Mouse (Mus musculus) kidney, embryonic 14.5 days (tissue): ENCODE measurements around the gene Polr3gl. TPM values are rescaled to one million over a fixed set of nuclear protein-coding genes. Genes with fewer than 3 reads are reported as not detected.
A peak's percentile ranks its signal among the peaks of the same experiment; 100 is the strongest.

Source experiments
- ATAC-seq: fragments of 200-750 bp; cut with Nextera tagmentation; 2 replicates; pipeline ENCODE4 v1.8.0; 2017; ENCODE audit warnings: moderate number of reproducible peaks, mild to moderate bottlenecking, moderate TSS enrichment, moderate library complexity; ENCODE audit not compliant: low FRiP score, low TSS enrichment
- H3K27ac ChIP-seq: fragments of 300-500 bp; sonication (generic); 2 replicates; pipeline ENCODE4 v1.5.1; 2014; ENCODE audit warnings: low read depth, mild to moderate bottlenecking, low read length, moderate library complexity, mixed read lengths
- H3K27me3 ChIP-seq: fragments of 300-500 bp; sonication (generic); 2 replicates; pipeline ENCODE4 v1.6.1; 2014; ENCODE audit warnings: mild to moderate bottlenecking, low read length; ENCODE audit not compliant: control insufficient read depth, insufficient read depth
- H3K36me3 ChIP-seq: fragments of 300-500 bp; sonication (generic); 2 replicates; pipeline ENCODE4 v1.6.1; 2014; ENCODE audit warnings: low read length, mixed read lengths; ENCODE audit not compliant: control insufficient read depth, insufficient read depth
- H3K4me1 ChIP-seq: fragments of 300-500 bp; sonication (generic); 2 replicates; pipeline ENCODE4 v1.6.1; 2014; ENCODE audit warnings: low read length, mixed read lengths; ENCODE audit not compliant: control insufficient read depth, insufficient read depth
- H3K4me2 ChIP-seq: fragments of 300-500 bp; sonication (generic); replicated peaks from 2 replicates; pipeline ENCODE4 v1.6.1; 2014; ENCODE audit warnings: low read depth, mild to moderate bottlenecking, low read length
- H3K4me3 ChIP-seq: fragments of 300-500 bp; sonication (generic); 2 replicates; pipeline ENCODE4 v1.5.1; 2014; ENCODE audit warnings: mild to moderate bottlenecking, low read length
- H3K9ac ChIP-seq: fragments of 300-500 bp; sonication (generic); 2 replicates; pipeline ENCODE4 v1.6.1; 2014; ENCODE audit warnings: low read depth, mild to moderate bottlenecking, low read length, moderate library complexity
- H3K9me3 ChIP-seq: fragments of 300-500 bp; sonication (generic); 2 replicates; pipeline ENCODE4 v1.6.1; 2016; ENCODE audit warnings: low read length; ENCODE audit not compliant: control insufficient read depth
- WGBS: fragments of 180-500 bp; shearing (Covaris S2); extraction: QIAGEN DNeasy Blood & Tissue Kit; methylation state at CpG from one replicate; pipeline ENCODE4 v1.1.7; 2014; 5-methylcytosine and 5-hydroxymethylcytosine counted together
- polyA plus RNA-seq: library from polyadenylated mRNA; unstranded; fragments of >200 nt; fragmentation: Nextera tagmentation; extraction: Ambion mirVana; gene quantifications from 2 replicates; pipeline ENCODE4 v1.2.1, GENCODE M21; 2014

Polr3gl gene
- polyA plus RNA-seq, 1 experiment from 2014 or later: 22.3 TPM

GRCm38 (mm10) chr3:96576690-96577541 lies 17.1 kb downstream of the Polr3gl start, which contains the start of gene Gm16253:
TSS of gene Gm16253 (plus strand) at chr3:96576984.
- Histone ChIP-seq H3K27me3 (no peaks in the 10 kb centered on the region), H3K27ac (peak within 1 kb of the TSS; percentile 94), H3K4me3 (peak within 1 kb of the TSS; percentile 6; the same call in 1 of the 2 replicates), H3K4me1 (peaks cover 18% of the 10 kb centered on the region), H3K36me3 (no peaks in the 10 kb centered on the region), H3K9ac (peak within 1 kb of the TSS; percentile 0; the same call in 1 of the 2 replicates), H3K4me2 (peak within 1 kb of the TSS; percentile 35), H3K9me3 (no peaks in the 10 kb centered on the region)
- ATAC-seq: peak; percentile 93
- WGBS: 12% methylated on average over 17 of the region's 17 CpGs

GRCm38 (mm10) chr3:96576005-96576658 lies 17.8 kb downstream of the Polr3gl start:
- peak; percentile 28 for ATAC-seq
- WGBS: 28% methylated on average over 14 of the region's 14 CpGs
- H3K4me2 ChIP-seq: peak overlapping the region; percentile 35
- H3K4me3 ChIP-seq: peak overlapping the region; percentile 6; the same call in 1 of the 2 replicates
- peaks cover 18% of the 10 kb centered on the region for H3K4me1 ChIP-seq
- H3K9ac ChIP-seq: no peak overlapping the region
- H3K27me3 ChIP-seq: no peaks in the 10 kb centered on the region
- no peaks in the 10 kb centered on the region for H3K36me3 ChIP-seq
- H3K9me3 ChIP-seq: no peaks in the 10 kb centered on the region
- H3K27ac ChIP-seq: peak overlapping the region; percentile 94

GRCm38 (mm10) chr3:96575272-96575984 lies 18.6 kb downstream of the Polr3gl start:
- H3K27me3 ChIP-seq: no peaks in the 10 kb centered on the region
- H3K4me2 ChIP-seq: no peak overlapping the region; the same call in 1 of the 2 replicates
- peak overlapping the region; percentile 94 for H3K27ac ChIP-seq
- no peaks in the 10 kb centered on the region for H3K36me3 ChIP-seq
- no peak for ATAC-seq
- WGBS: 84% methylated on average over 8 of the region's 8 CpGs
- no peaks in the 10 kb centered on the region for H3K9me3 ChIP-seq
- no peak overlapping the region for H3K9ac ChIP-seq
- no peak overlapping the region for H3K4me3 ChIP-seq
- H3K4me1 ChIP-seq: peaks cover 14% of the 10 kb centered on the region

GRCm38 (mm10) chr3:96573611-96574511 lies 20.1 kb downstream of the Polr3gl start:
- no peaks in the 10 kb centered on the region for H3K27me3 ChIP-seq
- H3K27ac ChIP-seq: no peak overlapping the region
- ATAC-seq: no peak
- H3K4me3 ChIP-seq: no peak overlapping the region
- H3K9ac ChIP-seq: no peak overlapping the region
- no peaks in the 10 kb centered on the region for H3K9me3 ChIP-seq
- H3K36me3 ChIP-seq: no peaks in the 10 kb centered on the region
- WGBS: 60% methylated on average over 18 of the region's 19 CpGs
- peaks cover 14% of the 10 kb centered on the region for H3K4me1 ChIP-seq
- no peak overlapping the region for H3K4me2 ChIP-seq

- H3K36me3 ChIP-seq: no peaks in the 10 kb centered on the region
- peaks cover 6% of the 10 kb centered on the region for H3K4me1 ChIP-seq
- H3K4me2 ChIP-seq: no peak overlapping the region
- no peak overlapping the region; the same call in 1 of the 2 replicates for H3K27ac ChIP-seq
- no peak overlapping the region for H3K4me3 ChIP-seq
- no peaks in the 10 kb centered on the region for H3K9me3 ChIP-seq
- WGBS: 70% methylated on average over 16 of the region's 16 CpGs
- no peak for ATAC-seq
- H3K9ac ChIP-seq: no peak overlapping the region
- H3K27me3 ChIP-seq: no peaks in the 10 kb centered on the region
These were observed 21.9 kb downstream of the Polr3gl start for GRCm38 (mm10) chr3:96571896-96572698.

- Histone ChIP-seq H3K4me2 (no peak overlapping the region), H3K9me3 (no peaks in the 10 kb centered on the region), H3K27me3 (no peaks in the 10 kb centered on the region), H3K9ac (no peak overlapping the region), H3K4me1 (0 out of 2 replicates have a peak, but pooled peaks cover 6% of the 10 kb centered on the region), H3K36me3 (no peaks in the 10 kb centered on the region), H3K27ac (no peak overlapping the region), H3K4me3 (no peak overlapping the region)
- 82% methylated on average over 2 of the region's 2 CpGs for WGBS
- ATAC-seq: no peak
These were observed 22.6 kb downstream of the Polr3gl start for GRCm38 (mm10) chr3:96571336-96571735.

GRCm38 (mm10) chr3:96570643-96571042 lies 23.3 kb downstream of the Polr3gl start:
- no peak for ATAC-seq
- Histone ChIP-seq H3K27ac (no peak overlapping the region), H3K4me3 (no peak overlapping the region), H3K27me3 (no peaks in the 10 kb centered on the region), H3K36me3 (no peaks in the 10 kb centered on the region), H3K4me1 (0 out of 2 replicates have a peak, but pooled peaks cover 3% of the 10 kb centered on the region), H3K4me2 (no peak overlapping the region), H3K9ac (no peak overlapping the region), H3K9me3 (no peaks in the 10 kb centered on the region)
- 71% methylated on average over 7 of the region's 7 CpGs for WGBS
